Mouse (Mus musculus) midbrain, embryonic 15.5 days (tissue): Measurements from ENCODE around the gene Vmn2r86. TPM values are rescaled to one million over a fixed set of nuclear protein-coding genes. Genes with fewer than 3 reads are reported as not detected.

ENCODE experiments used
- polyA plus RNA-seq: library from polyadenylated mRNA; unstranded; fragments of >200 nt; fragmentation: Nextera tagmentation; extraction: Ambion mirVana; gene quantifications from 2 replicates; pipeline ENCODE4 v1.2.1, GENCODE M21; 2015

The Vmn2r86 gene
- polyA plus RNA-seq, 1 experiment from 2014 or later, result 0.06 TPM

Other genes starting within 250 kb of the Vmn2r86 start
- not detected in 2 replicates for gene Olfr827, start 241.6 kb downstream of the Vmn2r86 start, polyA plus RNA-seq
- 1.9 and 2.8 TPM in 2 replicates for gene Neurod4, start 175.8 kb downstream of the Vmn2r86 start, polyA plus RNA-seq
- gene Tespa1, start 133.2 kb downstream of the Vmn2r86 start, polyA plus RNA-seq, result 0.18 TPM in 1 of 2 replicates, not detected in the other
- gene Vmn2r84, start 61.7 kb downstream of the Vmn2r86 start, polyA plus RNA-seq, result 0.03 and 0.05 TPM in 2 replicates
- not detected in 2 replicates for gene Vmn2r85, start 26.3 kb downstream of the Vmn2r86 start, polyA plus RNA-seq
- gene Vmn2r87, start 41.3 kb upstream of the Vmn2r86 start, polyA plus RNA-seq, result 0.10 and 0.23 TPM in 2 replicates